Mouse (Mus musculus): ENCODE measurements around the gene Sik3.

Sik3 gene

GRCm38 (mm10) chr9:46270782-46271181, 258.2 kb downstream of the Sik3 start:
- DNase-seq (ENCODE audit: low spot score in 2 of 2), result no peak

GRCm38 (mm10) chr9:46272070-46272469, 259.4 kb downstream of the Sik3 start:
- no peak for DNase-seq (ENCODE audit: low spot score in 2 of 2)

- peak; percentile 94 to 95 for DNase-seq (ENCODE audit: low spot score in 2 of 2)
Observed at GRCm38 (mm10) chr9:46272677-46273454, 260.2 kb downstream of the Sik3 start, which contains the start of gene Zpr1. Gene Zpr1 (plus strand): TSS chr9:46273064.
